ENCODE assay signal across 14 mouse cellular contexts in the genomic region with DNA sequence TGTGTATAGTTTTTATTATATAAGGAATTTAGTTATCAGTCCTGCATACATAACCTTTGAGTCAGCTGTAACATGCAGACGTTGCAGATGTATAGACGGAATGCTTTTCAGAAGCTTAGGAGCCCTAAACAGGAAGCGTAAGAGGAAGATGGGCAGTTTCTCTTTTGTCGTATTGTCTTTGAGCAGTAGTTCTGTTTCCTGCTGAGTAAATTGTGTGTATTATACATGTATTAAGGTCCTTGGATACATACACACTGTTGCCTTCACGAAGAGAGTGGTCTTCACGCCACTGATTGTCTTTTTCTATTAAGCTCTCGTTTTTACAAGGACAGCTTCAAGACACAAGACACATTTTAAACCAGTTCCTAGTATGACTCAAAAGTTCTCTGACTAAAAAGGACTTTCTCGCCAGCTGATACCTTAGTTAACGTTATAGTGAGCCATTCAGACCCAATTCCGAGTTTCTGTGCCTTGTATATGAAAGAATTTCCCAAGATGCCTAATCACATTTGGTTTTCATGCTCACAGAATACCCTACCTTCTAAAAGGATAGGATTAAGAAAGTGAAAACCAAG.
DNase-seq lines count a peak whose midpoint lies in the region; ATAC-seq and TF ChIP-seq lines count a peak whose summit lies in the region.
"Had no signal": no experiment of that assay in that cellular context is flagged by ENCODE, and none has a peak within 500 bp of the region (broad histone marks: within the 10 kb centered on the region; RNA-seq: fewer than 3 reads in every experiment).

No protein-coding gene starts in this region.

- peak overlapping the region; percentile 19 for H3K4me2 ChIP-seq in liver, embryonic 15.5 days
- H3K4me2 ChIP-seq in liver, embryonic 11.5 days, result no peak overlapping the region
- peak overlapping the region; percentile 48 for H3K4me2 ChIP-seq in CH12.LX (ENCODE audit: insufficient read depth, low read depth, poor library complexity, severe bottlenecking)
- no peak overlapping the region for H3K4me2 ChIP-seq in forebrain, embryonic 15.5 days (replicated peaks)
- H3K4me2 ChIP-seq: lung, embryonic 15.5 days had no signal

- H3K27ac ChIP-seq in liver, embryonic 15.5 days (replicated peaks), result peak overlapping the region; percentile 20; the same call in 1 of the 2 replicates
- no peak overlapping the region for H3K27ac ChIP-seq in liver, embryonic 11.5 days (ENCODE audit: low read depth, low read length)
- peak overlapping the region; percentile 75 for H3K27ac ChIP-seq in CH12.LX (ENCODE audit: insufficient read depth, low read depth)
- H3K27ac ChIP-seq in macrophage, result peak overlapping the region; percentile 83
- no peak overlapping the region for H3K27ac ChIP-seq in forebrain, embryonic 15.5 days (replicated peaks)
- H3K27ac ChIP-seq: heart, adult 2 months; lung, embryonic 15.5 days had no signal

- in situ Hi-C loops in CH12.LX (cut with MboI; ENCODE audit: low pct_ligation_motif_present, low pct_unique_long_range_greater_than_20kb, low sequenced_read_pairs), result loop anchor here (25.0 kb wide), 1 partner anchor 314 kb away; no protein-coding TSS in a partner anchor

- no peak for TF ChIP-seq POLR2A in CH12.LX (IDR thresholded peaks at IDR 0.05; ENCODE audit: low read depth, low read length)

- no peak overlapping the region for H3K9ac ChIP-seq in liver, embryonic 15.5 days
- no peak overlapping the region for H3K9ac ChIP-seq in liver, embryonic 11.5 days (ENCODE audit: low read depth, low read length)
- H3K9ac ChIP-seq in CH12.LX (ENCODE audit: insufficient read depth, low read depth), result peak overlapping the region; percentile 56
- no peak overlapping the region for H3K9ac ChIP-seq in forebrain, embryonic 15.5 days (replicated peaks)
- H3K9ac ChIP-seq: lung, embryonic 15.5 days had no signal

- H3K79me2 ChIP-seq in CH12.LX (replicated peaks; ENCODE audit: control insufficient read depth, extremely low read depth, insufficient read depth, poor library complexity, severe bottlenecking) (peaks cover 12% of the 10 kb centered on the region), macrophage (ENCODE audit: inconsistent target) (peaks cover 40% of the 10 kb centered on the region)

- dilution Hi-C loops in CH12.LX (cut with MboI; ENCODE audit: extremely low pct_ligation_motif_present, extremely low pct_unique_long_range_greater_than_20kb, low sequenced_read_pairs), result no loop called here

- H3K36me3 ChIP-seq in liver, embryonic 15.5 days (replicated peaks), result peaks cover 90% of the 10 kb centered on the region
- H3K36me3 ChIP-seq in liver, embryonic 11.5 days (ENCODE audit: control insufficient read depth, insufficient read depth, low read length), result peaks cover 9% of the 10 kb centered on the region
- H3K36me3 ChIP-seq in CH12.LX (replicated peaks in 1 of 2; ENCODE audit: control insufficient read depth in 1 of 2, insufficient read depth in 1 of 2, low read length in 1 of 2) (peaks cover 23 to 49% of the 10 kb centered on the region in 2 experiments), macrophage (ENCODE audit: inconsistent target) (peaks cover 2% of the 10 kb centered on the region; the same call in 1 of the 2 replicates)
- H3K36me3 ChIP-seq in forebrain, embryonic 15.5 days, result no peaks in the 10 kb centered on the region

- no peak for TF ChIP-seq CTCF in CH12.LX (conservative IDR thresholded peaks at IDR 0.05 in 1 of 2, IDR thresholded peaks at IDR 0.05 in 1 of 2; ENCODE audit: low read depth in 2 of 2, low read length in 2 of 2)

- peak; percentile 81 for TF ChIP-seq EP300 in CH12.LX (IDR thresholded peaks at IDR 0.05; ENCODE audit: low read length)

- no peaks in the 10 kb centered on the region for H3K9me3 ChIP-seq in liver, embryonic 15.5 days (replicated peaks)
- H3K9me3 ChIP-seq in liver, embryonic 11.5 days (ENCODE audit: control insufficient read depth, low read length), result no peaks in the 10 kb centered on the region
- H3K9me3 ChIP-seq in CH12.LX (replicated peaks; ENCODE audit: low read length), result no peaks in the 10 kb centered on the region
- H3K9me3 ChIP-seq in forebrain, embryonic 15.5 days, result no peaks in the 10 kb centered on the region
- H3K9me3 ChIP-seq: lung, embryonic 15.5 days had no signal

- H3K27me3 ChIP-seq in liver, embryonic 15.5 days, result no peaks in the 10 kb centered on the region
- no peaks in the 10 kb centered on the region for H3K27me3 ChIP-seq in liver, embryonic 11.5 days (replicated peaks; ENCODE audit: control insufficient read depth, insufficient read depth, low read length)
- no peaks in the 10 kb centered on the region for H3K27me3 ChIP-seq in CH12.LX (replicated peaks)
- no peaks in the 10 kb centered on the region for H3K27me3 ChIP-seq in forebrain, embryonic 15.5 days
- H3K27me3 ChIP-seq: lung, embryonic 15.5 days had no signal

- peaks cover 3% of the 10 kb centered on the region for H3K4me1 ChIP-seq in liver, embryonic 15.5 days (replicated peaks)
- no peaks in the 10 kb centered on the region for H3K4me1 ChIP-seq in liver, embryonic 11.5 days (replicated peaks; ENCODE audit: control insufficient read depth, insufficient read depth, low read length)
- H3K4me1 ChIP-seq in CH12.LX (ENCODE audit: control insufficient read depth in 1 of 2, insufficient read depth in 2 of 2), result peaks cover 6 to 41% of the 10 kb centered on the region in 2 experiments; a peak in 3 of 4 replicates
- H3K4me1 ChIP-seq in forebrain, embryonic 15.5 days, result no peaks in the 10 kb centered on the region
- H3K4me1 ChIP-seq: lung, embryonic 15.5 days had no signal

- no peak for DNase-seq in liver, embryonic 11.5 days (ENCODE audit: low spot score)
- peak; percentile 56 for DNase-seq in CD4-positive helper T cell, adult 2 months (ENCODE audit: low read depth, low spot score)
- no peak for DNase-seq in CH12.LX (ENCODE audit: extremely low read depth)
- DNase-seq in embryo, embryonic 10.5 days (ENCODE audit: low spot score), result no peak
- DNase-seq: cerebellum, adult 11-12 months; heart, adult 2 months; heart, postnatal 36 days; thymus, postnatal 4 days had no signal

- no peak overlapping the region for H3K4me3 ChIP-seq in liver, embryonic 15.5 days (replicated peaks)
- H3K4me3 ChIP-seq in liver, embryonic 11.5 days (ENCODE audit: low read depth, low read length), result no peak overlapping the region
- H3K4me3 ChIP-seq in CH12.LX (replicated peaks in 1 of 3; ENCODE audit: low read depth in 2 of 3, low read length in 2 of 3, poor library complexity in 1 of 3), result peak overlapping the region in 2 of 3 experiments; percentile 2 to 10
- no peak overlapping the region for H3K4me3 ChIP-seq in macrophage (ENCODE audit: inconsistent target)
- no peak overlapping the region for H3K4me3 ChIP-seq in forebrain, embryonic 15.5 days
- H3K4me3 ChIP-seq: heart, adult 2 months; lung, embryonic 15.5 days had no signal

- TF ChIP-seq RAD21 in CH12.LX (IDR thresholded peaks at IDR 0.05; ENCODE audit: low read depth, low read length), result no peak

- no peak for ATAC-seq in liver, embryonic 15.5 days (ENCODE audit: insufficient read depth)
- no peak for ATAC-seq in liver, embryonic 11.5 days (replicated peaks; ENCODE audit: low FRiP score)
- no peak for ATAC-seq in frontal cortex, adult (ENCODE audit: low TSS enrichment)
- no peak for ATAC-seq in forebrain, embryonic 15.5 days (replicated peaks)
- ATAC-seq: hindbrain, embryonic 16.5 days had no signal

- 60% methylated on average over 10 of the region's 10 CpGs for WGBS in liver, embryonic 15.5 days (ENCODE audit: insufficient replicate concordance)
- 75% methylated on average over 10 of the region's 10 CpGs for WGBS in liver, embryonic 11.5 days
- 23% methylated on average over 10 of the region's 10 CpGs for WGBS in macrophage (ENCODE audit: missing documents)
- 88% methylated on average over 10 of the region's 10 CpGs for WGBS in forebrain, embryonic 15.5 days

TF ChIP-seq in CH12.LX, 34 proteins besides CTCF, POLR2A, EP300 and RAD21:
- TF ChIP-seq CHD2 (IDR thresholded peaks at IDR 0.05; ENCODE audit: low read length), result no peak
- TF ChIP-seq ZKSCAN1 (IDR thresholded peaks at IDR 0.05; ENCODE audit: borderline replicate concordance, low read depth, low read length), result no peak
- TF ChIP-seq RCOR1 (conservative IDR thresholded peaks at IDR 0.05; ENCODE audit: low read depth, low read length), result 0 out of 2 replicates have a peak, but pooled peaks have one; percentile 18
- TF ChIP-seq MAZ (IDR thresholded peaks at IDR 0.05; ENCODE audit: low read depth, low read length), result no peak
- TF ChIP-seq TBP (conservative IDR thresholded peaks at IDR 0.05; ENCODE audit: low read depth, low read length), result 0 out of 2 replicates have a peak, but pooled peaks have one; percentile 51
- no peak for TF ChIP-seq MEF2A (IDR thresholded peaks at IDR 0.05; ENCODE audit: borderline replicate concordance, low read depth, low read length)
- peak; percentile 24; the same call in 1 of the 2 replicates for TF ChIP-seq CHD1 (IDR thresholded peaks at IDR 0.05; ENCODE audit: low read depth, low read length)
- TF ChIP-seq MAFK (IDR thresholded peaks at IDR 0.05; ENCODE audit: insufficient replicate concordance, low read length), result 0 out of 2 replicates have a peak, but pooled peaks have one; percentile 36
- TF ChIP-seq IRF4 (IDR thresholded peaks at IDR 0.05; ENCODE audit: low read depth, low read length), result peak; percentile 85
- TF ChIP-seq SIN3A (IDR thresholded peaks at IDR 0.05; ENCODE audit: low read length), result peak; percentile 81; the same call in 1 of the 2 replicates
- peak; percentile 83 for TF ChIP-seq JUND (conservative IDR thresholded peaks at IDR 0.05; ENCODE audit: low read depth, low read length)
- 0 out of 2 replicates have a peak, but pooled peaks have one; percentile 34 for TF ChIP-seq TCF12 (IDR thresholded peaks at IDR 0.05; ENCODE audit: low read depth, low read length)
- TF ChIP-seq HCFC1 (IDR thresholded peaks at IDR 0.05; ENCODE audit: low read depth, low read length), result no peak
- TF ChIP-seq USF2 (conservative IDR thresholded peaks at IDR 0.05; ENCODE audit: low read depth, low read length), result no peak
- no peak for TF ChIP-seq SMC3 (IDR thresholded peaks at IDR 0.05; ENCODE audit: low read depth, low read length)
- peak; percentile 29 for TF ChIP-seq BHLHE40 (IDR thresholded peaks at IDR 0.05; ENCODE audit: low read depth, low read length)
- peak; percentile 74 for TF ChIP-seq ETS1 (conservative IDR thresholded peaks at IDR 0.05; ENCODE audit: low read depth, low read length)
- peak; percentile 57 for TF ChIP-seq JUN (IDR thresholded peaks at IDR 0.05; ENCODE audit: insufficient read depth, low read depth, low read length)
- no peak for TF ChIP-seq MXI1 (IDR thresholded peaks at IDR 0.05; ENCODE audit: low read depth, low read length)

Comparison
In these comparisons a context has a peak if more than half of its experiments do, and no peak if none do; other contexts are left out.
1. H3K27ac ChIP-seq: peak in liver, embryonic 15.5 days (single experiment), CH12.LX (single experiment) and macrophage (single experiment); none in liver, embryonic 11.5 days (single experiment) and forebrain, embryonic 15.5 days (single experiment).
2. H3K4me2 ChIP-seq: peak in liver, embryonic 15.5 days (single experiment) and CH12.LX (single experiment); none in liver, embryonic 11.5 days (single experiment) and forebrain, embryonic 15.5 days (single experiment).
3. H3K4me3 ChIP-seq: peak in CH12.LX (2 of 3); none in liver, embryonic 15.5 days (single experiment), liver, embryonic 11.5 days (single experiment), macrophage (single experiment) and forebrain, embryonic 15.5 days (single experiment).